ENCODE assay signal across 8 mouse cellular contexts in the genomic region with DNA sequence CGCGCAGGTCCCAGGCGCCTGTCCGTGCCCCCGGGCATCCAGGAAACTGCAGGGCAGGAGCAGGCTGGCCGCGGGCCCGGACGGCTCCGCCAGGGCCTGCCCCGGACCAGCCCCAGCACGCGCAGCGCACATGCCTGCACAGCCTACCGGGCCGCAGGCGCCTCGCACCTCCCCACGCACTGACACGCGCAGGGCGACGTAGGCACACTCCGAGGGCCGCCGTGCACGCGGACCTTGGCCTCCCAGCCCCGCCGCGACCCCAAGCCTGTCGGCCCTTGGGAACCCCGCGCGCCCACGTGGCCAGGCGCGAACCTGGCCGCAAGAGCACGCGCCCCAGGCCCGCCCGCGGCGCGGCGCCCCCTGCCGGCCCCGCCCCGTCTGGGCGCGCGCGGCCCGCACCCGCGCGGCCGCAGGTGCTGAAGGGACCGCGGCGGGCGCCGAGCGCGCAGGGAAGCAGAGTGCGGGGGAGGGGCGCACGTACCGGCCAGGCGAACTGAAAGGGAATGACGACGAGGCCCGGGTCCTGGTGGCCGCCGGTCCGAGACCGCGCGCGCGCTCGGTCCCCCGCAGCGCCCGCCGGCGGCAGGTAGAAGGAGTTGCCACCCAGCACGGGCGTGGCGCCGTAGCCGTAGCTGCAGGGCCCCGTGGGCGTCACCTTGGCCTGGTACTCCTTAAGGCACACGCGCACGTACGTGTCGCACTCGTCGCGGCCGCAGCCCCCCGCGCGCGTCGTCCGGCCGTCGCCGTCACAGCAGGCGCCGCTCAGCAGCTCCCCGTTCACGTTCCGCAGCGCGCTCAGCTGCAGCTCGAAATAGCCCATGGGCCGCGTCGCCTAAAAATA. TPM values are rescaled to one million over a fixed set of nuclear protein-coding genes. Genes with fewer than 3 reads are reported as not detected.
DNase-seq lines count a peak whose midpoint lies in the region; ATAC-seq and TF ChIP-seq lines count a peak whose summit lies in the region.

No protein-coding gene starts in this region.

- peak; percentile 33 for ATAC-seq in heart, embryonic 16.5 days (replicated peaks; ENCODE audit: extremely low read depth, insufficient read depth, low FRiP score)
- ATAC-seq in megakaryocyte progenitor cell, adult 5-6 weeks (replicated peaks; ENCODE audit: poor library complexity): peak; percentile 26; the same call in 1 of the 2 replicates

- H3K27ac ChIP-seq in liver, adult 2 months (replicated peaks; ENCODE audit: insufficient read depth, low read depth, low read length): no peak overlapping the region
- H3K27ac ChIP-seq in heart, embryonic 16.5 days (ENCODE audit: low read length): peak overlapping the region; percentile 50
- H3K27ac ChIP-seq in small intestine, adult 2 months (ENCODE audit: insufficient read depth, low read depth, low read length): no peak overlapping the region

- peaks cover 26% of the 10 kb centered on the region for H3K27me3 ChIP-seq in liver, adult 2 months (ENCODE audit: control insufficient read depth, insufficient read depth, low read length)
- H3K27me3 ChIP-seq in heart, embryonic 16.5 days (ENCODE audit: control insufficient read depth, insufficient read depth, low read length): peaks cover 63% of the 10 kb centered on the region
- H3K27me3 ChIP-seq in small intestine, adult 2 months (ENCODE audit: control insufficient read depth, insufficient read depth, low read length): peaks cover 23% of the 10 kb centered on the region

- no peak for TF ChIP-seq POLR2A in liver, adult 2 months (IDR thresholded peaks at IDR 0.05; ENCODE audit: extremely low read depth, insufficient read depth, low read length)
- TF ChIP-seq POLR2A in small intestine, adult 2 months (IDR thresholded peaks at IDR 0.05; ENCODE audit: low read depth, low read length): no peak

- no peaks in the 10 kb centered on the region for H3K9me3 ChIP-seq in heart, embryonic 16.5 days (replicated peaks; ENCODE audit: control insufficient read depth, low read length)

- H3K79me2 ChIP-seq in liver, adult 2 months (ENCODE audit: control insufficient read depth, insufficient read depth, low read length): no peaks in the 10 kb centered on the region

- no peak for TF ChIP-seq CTCF in liver, adult 2 months (IDR thresholded peaks at IDR 0.05; ENCODE audit: low read depth, low read length)
- TF ChIP-seq CTCF in small intestine, adult 2 months (IDR thresholded peaks at IDR 0.05; ENCODE audit: extremely low read depth, insufficient read length, insufficient replicate concordance, low read depth, low read length): 0 out of 2 replicates have a peak, but pooled peaks have one; percentile 12

- DNase-seq in liver, adult 2 months (ENCODE audit: extremely low read depth, low read depth, low spot score): no peak
- no peak for DNase-seq in liver
- DNase-seq in embryo, embryonic 10 days (ENCODE audit: low spot score): peak; percentile 61
- peak; percentile 55 to 77 for DNase-seq in left cerebral cortex, adult 18-20 months (ENCODE audit: low spot score in 2 of 2)
- no peak for DNase-seq in gastrocnemius, postnatal 4 days (ENCODE audit: low spot score in 2 of 2)

- no peak overlapping the region for H3K9ac ChIP-seq in liver, adult 2 months (ENCODE audit: low read depth, low read length)
- H3K9ac ChIP-seq in heart, embryonic 16.5 days (ENCODE audit: low read length): peak overlapping the region; percentile 74

- H3K4me3 ChIP-seq in liver, adult 2 months (ENCODE audit: insufficient read depth, low read depth, low read length): peak overlapping the region; percentile 30; the same call in 1 of the 2 replicates
- peak overlapping the region; percentile 67 for H3K4me3 ChIP-seq in heart, embryonic 16.5 days (ENCODE audit: low read length)
- H3K4me3 ChIP-seq in small intestine, adult 2 months (ENCODE audit: low read depth, low read length): peak overlapping the region; percentile 66

- peak overlapping the region; percentile 94 for H3K4me2 ChIP-seq in heart, embryonic 16.5 days (ENCODE audit: low read depth, low read length)

- no peaks in the 10 kb centered on the region; the same call in 1 of the 2 replicates for H3K4me1 ChIP-seq in liver, adult 2 months (ENCODE audit: control insufficient read depth, insufficient read depth, low read length)
- H3K4me1 ChIP-seq in heart, embryonic 16.5 days (ENCODE audit: control insufficient read depth, insufficient read depth, low read length): peaks cover 23% of the 10 kb centered on the region
- peaks cover 8% of the 10 kb centered on the region; the same call in 1 of the 2 replicates for H3K4me1 ChIP-seq in small intestine, adult 2 months (ENCODE audit: control insufficient read depth, insufficient read depth, insufficient read length, low read length)

- no peaks in the 10 kb centered on the region for H3K36me3 ChIP-seq in liver, adult 2 months (ENCODE audit: control insufficient read depth, insufficient read depth, low read length)
- no peaks in the 10 kb centered on the region for H3K36me3 ChIP-seq in heart, embryonic 16.5 days (ENCODE audit: control insufficient read depth, insufficient read depth)
- H3K36me3 ChIP-seq in small intestine, adult 2 months (ENCODE audit: control insufficient read depth, insufficient read depth, low read length): no peaks in the 10 kb centered on the region

- 3% methylated on average over 105 of the region's 124 CpGs for WGBS in liver, adult 2 months
- 2% methylated on average over 112 of the region's 124 CpGs for WGBS in heart, embryonic 16.5 days
- WGBS in small intestine, adult 2 months: 2% methylated on average over 120 of the region's 124 CpGs

RNA-seq across cellular contexts. Expression of a gene that starts 1.0 kb away (rescaled TPM):
- under 0.01 and 0.27 TPM in 2 replicates for total RNA-seq in liver, adult 2 months (2014; rRNA removed)
- 0.13 and 0.29 TPM in 2 replicates for polyA plus RNA-seq in liver, adult 2 months (2012; rRNA removed)
- 4.0 and 5.4 TPM in 2 replicates for polyA plus RNA-seq in heart, embryonic 16.5 days (2015; fragmentation: Nextera tagmentation; extraction: Ambion mirVana)
- total RNA-seq in left cerebral cortex, adult 18-20 months (2021): 10 to 100 TPM; 53.4 to 58.9 TPM
- 0.64 and 0.78 TPM in 2 replicates for total RNA-seq in megakaryocyte progenitor cell, adult 5-6 weeks (2015)
- total RNA-seq in megakaryocyte progenitor cell, adult 5-6 weeks (2017): 2.4 and 4.5 TPM in 2 replicates
- 6.2 and 9.1 TPM in 2 replicates for polyA plus RNA-seq in small intestine, adult 2 months (2012; rRNA removed)
- 10 to 100 TPM; 60.4 to 60.8 TPM for total RNA-seq in gastrocnemius, postnatal 4 days (2021)

RNA-seq across cellular contexts. Expression of a gene that starts 13.3 kb away (rescaled TPM):
- total RNA-seq in liver, adult 2 months (2014; rRNA removed): 17.7 and 21.2 TPM in 2 replicates
- polyA plus RNA-seq in liver, adult 2 months (2012; rRNA removed): 29.3 and 36.3 TPM in 2 replicates
- polyA plus RNA-seq in heart, embryonic 16.5 days (2015; fragmentation: Nextera tagmentation; extraction: Ambion mirVana): 36.0 and 43.3 TPM in 2 replicates
- 10 to 100 TPM; 10.4 to 12.2 TPM for total RNA-seq in left cerebral cortex, adult 18-20 months (2021)
- 12.6 and 13.4 TPM in 2 replicates for total RNA-seq in megakaryocyte progenitor cell, adult 5-6 weeks (2015)
- total RNA-seq in megakaryocyte progenitor cell, adult 5-6 weeks (2017): 14.8 TPM in 2 replicates
- polyA plus RNA-seq in small intestine, adult 2 months (2012; rRNA removed): 40.8 and 42.4 TPM in 2 replicates
- 10 to 100 TPM; 23.7 to 27.2 TPM for total RNA-seq in gastrocnemius, postnatal 4 days (2021)

RNA-seq across cellular contexts. Expression of a gene that starts 47.7 kb away (rescaled TPM):
- 5.2 and 7.9 TPM in 2 replicates for total RNA-seq in liver, adult 2 months (2014; rRNA removed)
- 17.8 and 18.9 TPM in 2 replicates for polyA plus RNA-seq in liver, adult 2 months (2012; rRNA removed)
- 26.0 and 26.1 TPM in 2 replicates for polyA plus RNA-seq in heart, embryonic 16.5 days (2015; fragmentation: Nextera tagmentation; extraction: Ambion mirVana)
- total RNA-seq in left cerebral cortex, adult 18-20 months (2021): 10 to 100 TPM; 67.9 to 68.5 TPM
- total RNA-seq in megakaryocyte progenitor cell, adult 5-6 weeks (2015): 7.7 and 9.5 TPM in 2 replicates
- 5.2 and 6.4 TPM in 2 replicates for total RNA-seq in megakaryocyte progenitor cell, adult 5-6 weeks (2017)
- polyA plus RNA-seq in small intestine, adult 2 months (2012; rRNA removed): 116 and 206 TPM in 2 replicates
- total RNA-seq in gastrocnemius, postnatal 4 days (2021): 10 to 100 TPM; 18.4 to 19.4 TPM

Comparison
In these comparisons a context has a peak if more than half of its experiments do, and no peak if none do; other contexts are left out.
1. DNase-seq: peak in embryo, embryonic 10 days (single experiment) and left cerebral cortex, adult 18-20 months (2 of 2); none in liver, adult 2 months (single experiment), liver (single experiment) and gastrocnemius, postnatal 4 days (0 of 2).
2. RNA of a gene that starts 1.0 kb away (total RNA-seq): 60.4 to 60.8 TPM in gastrocnemius, postnatal 4 days and 53.4 to 58.9 TPM in left cerebral cortex, adult 18-20 months; 0.64 to 4.5 TPM in megakaryocyte progenitor cell, adult 5-6 weeks and under 0.01 to 0.27 TPM in liver, adult 2 months; every median in the first group is over 4 times any median in the second.
3. Peak in every context shown above with its lines, with median percentiles within 50 percentile points of each other: H3K4me3 ChIP-seq.